In the genomic region with DNA sequence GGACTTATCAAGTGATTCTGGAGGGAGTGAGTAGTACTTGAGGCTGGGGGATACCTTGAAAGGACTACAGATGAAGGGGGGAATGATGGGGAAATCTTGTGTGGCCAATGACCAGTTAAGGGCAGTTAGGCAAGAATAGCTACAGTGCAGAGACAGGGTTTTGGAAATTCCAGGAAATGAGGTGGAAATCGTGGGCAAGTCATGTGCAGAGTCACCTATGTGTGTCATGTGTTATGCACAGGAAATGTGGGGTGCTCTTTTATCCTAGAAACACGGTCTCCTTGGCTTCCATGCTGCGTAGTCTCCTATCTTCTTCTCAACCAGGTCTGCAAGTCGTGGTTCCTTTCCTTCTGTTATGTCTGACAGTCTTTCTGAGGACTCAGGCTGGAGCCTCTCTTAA, we compare ENCODE assay signal across 26 mouse cellular contexts. TPM values are rescaled to one million over a fixed set of nuclear protein-coding genes. Genes with fewer than 3 reads are reported as not detected.
DNase-seq lines count a peak whose midpoint lies in the region; ATAC-seq and TF ChIP-seq lines count a peak whose summit lies in the region.
"Had no signal": no experiment of that assay in that cellular context is flagged by ENCODE, and none has a peak within 500 bp of the region (broad histone marks: within the 10 kb centered on the region; RNA-seq: fewer than 3 reads in every experiment).

No protein-coding gene starts in this region.

- H3K4me1 ChIP-seq in bone marrow, adult 2 months (ENCODE audit: control insufficient read depth, insufficient read depth, low read length), result peaks cover 9% of the 10 kb centered on the region
- H3K4me1 ChIP-seq: embryonic facial prominence, embryonic 12.5 days; forebrain, embryonic 12.5 days had no signal

- H3K27ac ChIP-seq in bone marrow, adult 2 months (ENCODE audit: control insufficient read depth, insufficient read depth, low read depth, low read length, poor library complexity), result peak overlapping the region; percentile 38; the same call in 1 of the 2 replicates
- H3K27ac ChIP-seq: embryonic facial prominence, embryonic 12.5 days; forebrain, embryonic 10.5 days; forebrain, embryonic 12.5 days had no signal

- peak; percentile 24 for ATAC-seq in granulocyte monocyte progenitor cell, adult 5-6 weeks (replicated peaks; ENCODE audit: poor library complexity, severe bottlenecking)
- ATAC-seq in megakaryocyte progenitor cell, adult 5-6 weeks (replicated peaks; ENCODE audit: poor library complexity), result peak; percentile 35
- ATAC-seq in erythroid progenitor cell, adult 5-6 weeks (replicated peaks; ENCODE audit: low FRiP score, poor library complexity, severe bottlenecking), result no peak
- ATAC-seq: activated CD4-positive, CD25-positive, alpha-beta regulatory T cell, adult 4 months; CD4-positive, CD25-positive, alpha-beta regulatory T cell, adult 4 months; forebrain, embryonic 14.5 days; forebrain, postnatal 0 days; Patski had no signal

- DNase-seq in 416B (ENCODE audit: low read depth), result peak; percentile 36
- no peak for DNase-seq in spleen, adult 12 weeks (ENCODE audit: low spot score)
- no peak for DNase-seq in lung, postnatal 4 days
- DNase-seq in embryo, embryonic 11 days, result no peak
- DNase-seq: adrenal gland, adult 8-10 months; adrenal gland, postnatal 14 days; adrenal gland, postnatal 36 days; cerebellum, adult 11-12 months; cerebellum, adult 2 months; cerebellum, adult 9-10 months; cerebellum, postnatal 10 days; cerebellum, postnatal 25 days; forebrain, postnatal 0 days had no signal

- no peak overlapping the region for H3K4me3 ChIP-seq in bone marrow, adult 2 months (replicated peaks; ENCODE audit: control insufficient read depth, low read depth, low read length)
- H3K4me3 ChIP-seq: embryonic facial prominence, embryonic 12.5 days; forebrain, embryonic 10.5 days; forebrain, embryonic 12.5 days had no signal

- WGBS in bone marrow, adult 2 months, result 30% methylated on average over 4 of the region's 4 CpGs

- TF ChIP-seq CTCF in bone marrow, adult 2 months (IDR thresholded peaks at IDR 0.05; ENCODE audit: control insufficient read depth, insufficient read depth, low read length), result no peak

- TF ChIP-seq POLR2A in bone marrow, adult 2 months (IDR thresholded peaks at IDR 0.05; ENCODE audit: borderline replicate concordance, control insufficient read depth, low read depth, low read length), result no peak

RNA-seq across cellular contexts. Expression of gene G0s2, which starts 6.5 kb away (rescaled TPM):
- polyA plus RNA-seq in bone marrow, adult 2 months (2011; ENCODE audit: insufficient read depth, insufficient read length, low replicate concordance, missing spikeins), result 9.5 and 23.6 TPM in 2 replicates
- total RNA-seq in granulocyte monocyte progenitor cell, adult 5-6 weeks (2014; fragmentation: Nextera tagmentation), result 1.8 and 2.3 TPM in 2 replicates
- total RNA-seq in granulocyte monocyte progenitor cell, adult 5-6 weeks (2017), result 7.5 and 20.4 TPM in 2 replicates
- 9.3 and 11.9 TPM in 2 replicates for total RNA-seq in megakaryocyte progenitor cell, adult 5-6 weeks (2015)
- 14.2 and 27.8 TPM in 2 replicates for total RNA-seq in megakaryocyte progenitor cell, adult 5-6 weeks (2017)
- 3.8 and 7.6 TPM in 2 replicates for total RNA-seq in erythroid progenitor cell, adult 5-6 weeks (2015; ENCODE audit: low replicate concordance)
- total RNA-seq in erythroid progenitor cell, adult 5-6 weeks (2017; ENCODE audit: low replicate concordance), result 2.3 and 6.8 TPM in 2 replicates
- total RNA-seq: CH12.LX, G1E had no signal
- polyA plus RNA-seq: G1E, Patski had no signal

RNA-seq across cellular contexts. Expression of gene Hsd11b1, which starts 15.6 kb away (rescaled TPM):
- polyA plus RNA-seq in bone marrow, adult 2 months (2011; ENCODE audit: insufficient read depth, insufficient read length, low replicate concordance, missing spikeins), result 8.3 and 20.6 TPM in 2 replicates
- total RNA-seq in granulocyte monocyte progenitor cell, adult 5-6 weeks (2014; fragmentation: Nextera tagmentation), result 19.3 and 43.7 TPM in 2 replicates
- 27.4 and 31.4 TPM in 2 replicates for total RNA-seq in granulocyte monocyte progenitor cell, adult 5-6 weeks (2017)
- total RNA-seq in megakaryocyte progenitor cell, adult 5-6 weeks (2015), result 74.0 and 84.4 TPM in 2 replicates
- total RNA-seq in megakaryocyte progenitor cell, adult 5-6 weeks (2017), result 34.5 and 39.9 TPM in 2 replicates
- 23.8 and 24.7 TPM in 2 replicates for total RNA-seq in erythroid progenitor cell, adult 5-6 weeks (2015; ENCODE audit: low replicate concordance)
- total RNA-seq in erythroid progenitor cell, adult 5-6 weeks (2017; ENCODE audit: low replicate concordance), result 7.7 and 8.5 TPM in 2 replicates
- polyA plus RNA-seq: forebrain, embryonic 12.5 days; G1E had no signal
